Mouse (Mus musculus): Measurements from ENCODE around the gene Thap4. TPM values are rescaled to one million over a fixed set of nuclear protein-coding genes. Genes with fewer than 3 reads are reported as not detected.

The Thap4 gene
- polyA plus RNA-seq (2012): 62.1 and 66.7 TPM in 2 replicates

GRCm38 (mm10) chr1:93754573-93755290 is at the start of gene Thap4:
Gene Thap4, minus strand, starts transcription at chr1:93754864.

GRCm38 (mm10) chr1:93803556-93804507 is 49.2 kb upstream of the Thap4 start, which contains the start of gene Ing5:
Gene Ing5, plus strand, starts transcription at chr1:93803965.

GRCm38 (mm10) chr1:93801741-93802238 is 47.1 kb upstream of the Thap4 start, which contains the start of gene Dtymk:
Gene Dtymk, minus strand, starts transcription at chr1:93801934.

GRCm38 (mm10) chr1:93751290-93751689 is 3.4 kb downstream of the Thap4 start, which contains the start of gene Atg4b:
Gene Atg4b, plus strand, starts transcription at chr1:93751500.

GRCm38 (mm10) chr1:93685401-93686244 is 69.0 kb downstream of the Thap4 start, which contains the start of gene Bok:
Gene Bok, plus strand, starts transcription at chr1:93685660.

GRCm38 (mm10) chr1:93658559-93658958 is 96.1 kb downstream of the Thap4 start, which contains the start of gene Stk25:
Gene Stk25, minus strand, starts transcription at chr1:93658659.

Other genes starting within 250 kb of the Thap4 start
- gene Farp2, start 242.8 kb downstream of the Thap4 start, polyA plus RNA-seq (2012): 0.44 and 0.47 TPM in 2 replicates
- gene Stk25, start 96.2 kb downstream of the Thap4 start, polyA plus RNA-seq (2012): 28.1 and 31.0 TPM in 2 replicates
- gene Bok, start 69.2 kb downstream of the Thap4 start, polyA plus RNA-seq (2012): 1.6 and 2.7 TPM in 2 replicates
- 5.5 and 6.0 TPM in 2 replicates for gene Atg4b, start 3.4 kb downstream of the Thap4 start, polyA plus RNA-seq (2012)
- 78.9 and 90.3 TPM in 2 replicates for gene Dtymk, start 47.1 kb upstream of the Thap4 start, polyA plus RNA-seq (2012)
- 1.8 TPM in 2 replicates for gene Ing5, start 49.1 kb upstream of the Thap4 start, polyA plus RNA-seq (2012)
- gene D2hgdh, start 70.0 kb upstream of the Thap4 start, polyA plus RNA-seq (2012): 3.7 and 4.3 TPM in 2 replicates
- not detected in 2 replicates for gene Gal3st2, start 106.4 kb upstream of the Thap4 start, polyA plus RNA-seq (2012)
- gene Gal3st2b, start 163.4 kb upstream of the Thap4 start, polyA plus RNA-seq (2012): not detected in 2 replicates
- 0.01 TPM in 2 replicates for gene Gal3st2c, start 235.6 kb upstream of the Thap4 start, polyA plus RNA-seq (2012)

All from megakaryocyte-erythroid progenitor cell, adult 5 weeks (primary cell).